Mouse (Mus musculus) c-Kit-negative CD71-positive TER-119-positive erythroid progenitor cells, embryonic 14.5 days (primary cell): ENCODE measurements at regions not wholly inside any gene's neighbourhood (a gene's known extent, or its start where the extent isn't known, plus 50 kb on each side); places are given as distances from the start of the nearest gene placed in this dataset.

Source experiments
- DNase-seq: peaks from one replicate; pipeline ENCODE4 v3.0.0-alpha.2; 2013; ENCODE audit warnings: low read depth, low spot score

DNA sequence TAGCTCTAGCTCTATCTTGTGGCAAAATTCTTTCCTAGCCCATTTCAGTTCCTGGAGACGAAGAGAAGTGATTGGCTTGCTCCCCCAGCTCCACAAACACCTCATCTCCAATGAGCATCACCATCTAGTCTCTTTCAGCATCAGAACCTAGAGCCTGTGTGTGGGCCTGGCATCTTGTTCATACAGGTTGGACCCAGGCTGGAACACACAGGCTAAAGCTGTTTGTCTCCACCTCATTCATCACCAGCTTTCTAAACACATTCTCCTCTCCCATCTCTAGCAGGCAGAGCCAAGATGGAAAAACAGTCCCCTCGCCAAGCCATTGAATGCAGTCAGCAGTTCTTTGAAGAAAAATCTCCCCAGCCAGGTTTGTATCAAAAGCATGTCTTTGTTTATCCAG lies 221.9 kb upstream of the Cdh5 start:
- DNase-seq, result no peak

DNA sequence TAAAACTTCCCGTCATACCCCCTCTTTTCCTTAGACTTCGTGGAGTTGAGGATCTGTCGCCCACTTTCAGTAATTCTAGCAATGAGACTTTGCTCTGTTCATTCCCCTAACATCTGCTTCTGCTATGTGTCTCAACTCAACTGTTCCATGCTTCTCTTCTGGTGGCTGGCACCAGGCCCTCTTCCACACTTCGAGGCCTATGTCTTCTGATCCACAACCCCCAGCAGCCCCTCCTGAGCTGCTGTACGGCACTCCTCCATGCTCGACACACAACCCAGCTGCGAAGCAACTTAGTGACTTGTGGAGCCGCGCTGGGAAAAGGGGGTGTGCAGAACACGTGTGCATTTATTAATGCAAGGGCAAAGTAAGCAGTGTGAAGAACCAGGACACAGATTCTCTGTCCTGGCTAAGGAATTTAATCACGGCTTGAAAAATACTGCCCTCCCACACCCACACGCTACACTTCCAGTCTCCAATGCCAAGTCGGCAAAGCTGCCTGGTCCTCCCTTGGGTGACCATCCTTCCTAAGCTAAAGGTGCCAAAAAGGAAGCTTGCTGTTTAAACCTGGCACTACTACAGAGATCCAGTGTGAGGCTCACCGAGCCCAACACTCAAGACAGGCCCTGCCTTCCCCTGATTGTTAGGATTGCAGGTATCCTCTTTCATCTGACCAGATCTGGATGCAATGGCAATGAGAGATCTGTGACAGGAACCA lies 220.8 kb upstream of the Cdh5 start:
- no peak for DNase-seq

GRCm38 (mm10) chr8:103881146-103881486 lies 220.3 kb upstream of the Cdh5 start:
- no peak for DNase-seq

GRCm38 (mm10) chr8:103884873-103885780 lies 216.3 kb upstream of the Cdh5 start:
- DNase-seq, result no peak

GRCm38 (mm10) chr8:103894589-103894988 lies 206.8 kb upstream of the Cdh5 start:
- DNase-seq, result no peak

- DNase-seq, result no peak
Measured at GRCm38 (mm10) chr8:103895132-103895531, 206.3 kb upstream of the Cdh5 start.

- no peak for DNase-seq
Measured at GRCm38 (mm10) chr8:103897463-103897862, 204.0 kb upstream of the Cdh5 start.

DNA sequence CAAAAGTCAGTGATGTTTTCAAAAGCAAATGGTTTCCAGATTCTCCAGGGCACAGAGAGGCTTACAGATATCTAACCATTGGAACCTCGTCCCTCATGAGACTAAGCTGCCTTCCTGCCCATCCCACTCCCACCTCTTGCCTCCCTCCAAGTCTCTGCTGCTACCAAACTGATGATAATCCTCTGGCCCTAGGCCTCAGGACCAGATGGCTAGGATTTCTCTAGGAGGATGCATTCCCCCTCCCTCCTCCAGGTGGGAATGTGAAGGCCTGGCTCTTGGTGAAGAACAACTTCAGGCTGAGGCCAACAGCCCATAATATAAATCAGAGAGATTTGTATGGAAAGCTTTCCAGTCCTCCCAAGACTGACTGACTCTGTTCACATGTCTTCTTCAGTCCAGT lies 198.9 kb upstream of the Cdh5 start:
- no peak for DNase-seq

DNA sequence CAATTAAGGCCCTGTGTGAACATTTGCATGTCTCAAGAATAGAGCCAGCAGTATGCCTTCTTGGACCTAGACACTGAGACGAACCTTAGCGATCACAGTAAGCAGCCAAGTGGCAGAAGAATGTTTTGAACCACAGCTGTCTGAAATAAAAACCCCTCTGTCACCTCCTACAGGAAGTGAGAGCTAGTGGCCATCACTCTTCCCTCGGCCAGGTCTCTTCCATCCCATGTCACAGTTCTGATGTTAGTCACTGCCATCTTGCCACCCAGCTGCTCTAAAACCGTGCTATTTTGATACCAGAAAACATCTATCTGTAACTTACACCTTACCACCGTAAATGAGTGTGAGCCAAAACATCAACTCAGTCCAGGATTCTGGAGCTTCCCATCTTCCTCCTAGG lies 197.8 kb upstream of the Cdh5 start:
- no peak for DNase-seq

- no peak for DNase-seq
Measured at GRCm38 (mm10) chr8:103907662-103908061, 193.8 kb upstream of the Cdh5 start.

GRCm38 (mm10) chr8:103911287-103912015 lies 190.0 kb upstream of the Cdh5 start:
- no peak for DNase-seq

DNA sequence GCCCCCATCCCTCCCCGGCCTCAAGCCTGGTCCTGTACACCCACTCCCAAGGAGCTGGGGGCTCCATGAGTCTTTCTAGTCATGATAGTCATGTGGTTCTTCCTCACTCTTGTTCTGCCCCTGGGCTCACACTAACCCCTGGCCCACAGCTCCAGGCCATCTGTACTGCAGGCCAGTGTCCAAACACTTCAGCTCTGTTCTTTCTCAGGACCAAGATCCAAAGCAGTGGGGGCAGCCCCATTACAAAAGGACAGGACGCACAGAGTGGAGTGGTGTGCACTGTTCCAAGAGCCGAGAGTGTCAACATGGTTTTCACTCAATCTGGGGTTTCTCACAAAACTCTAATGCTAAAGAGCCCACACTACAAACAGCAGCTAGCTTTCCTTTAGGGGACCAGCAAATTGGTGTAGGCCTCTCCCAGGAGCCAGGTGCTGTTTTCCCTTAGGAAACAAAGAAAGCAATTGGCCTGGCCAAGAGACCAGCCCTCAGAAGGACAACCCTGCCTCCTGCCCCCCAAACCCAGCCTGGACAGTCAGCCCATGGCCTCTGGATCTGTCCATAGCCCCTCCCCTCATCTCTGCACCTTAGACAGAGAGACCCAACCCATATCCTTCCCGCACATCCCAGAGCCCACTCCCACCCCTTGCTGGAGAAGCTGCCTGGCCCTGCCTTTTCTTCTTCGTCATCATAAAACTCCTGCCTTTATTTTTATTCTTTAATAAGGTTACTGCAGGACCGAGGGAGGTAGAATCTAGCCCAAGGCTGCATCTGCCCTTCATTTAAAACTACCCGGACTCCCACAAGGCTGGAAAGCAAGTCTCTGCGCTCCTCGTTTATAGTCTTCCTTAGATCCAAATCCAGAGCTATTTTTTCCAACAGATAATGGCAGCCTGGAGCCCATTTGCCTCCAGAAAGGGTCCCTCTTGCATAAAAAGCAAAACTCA lies 188.2 kb upstream of the Cdh5 start:
- DNase-seq, result no peak

- no peak for DNase-seq
Measured at GRCm38 (mm10) chr8:103913927-103914640, 187.3 kb upstream of the Cdh5 start.

DNA sequence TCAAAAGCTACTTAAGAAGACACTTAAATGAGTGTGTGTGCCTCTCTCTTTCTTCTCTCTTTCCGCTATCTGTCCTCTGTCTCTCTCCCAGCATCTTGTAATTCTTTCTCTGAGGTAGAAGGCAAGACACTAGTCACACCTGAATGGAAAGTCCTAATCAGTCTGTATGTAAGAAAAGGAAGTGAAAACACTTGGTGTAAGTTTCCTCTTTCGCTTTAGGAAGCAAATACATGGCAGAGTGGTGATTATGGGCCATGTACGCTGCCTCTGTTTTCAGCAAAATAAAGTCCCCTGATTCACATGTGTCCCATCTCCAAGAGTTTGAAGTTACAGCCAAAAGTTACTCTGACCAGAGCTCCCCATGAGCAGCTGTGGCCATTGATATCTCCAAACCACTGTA lies 182.1 kb upstream of the Cdh5 start:
- no peak for DNase-seq

GRCm38 (mm10) chr8:103921621-103922020 lies 179.8 kb upstream of the Cdh5 start:
- no peak for DNase-seq

GRCm38 (mm10) chr8:103922746-103923145 lies 178.7 kb upstream of the Cdh5 start:
- no peak for DNase-seq

DNA sequence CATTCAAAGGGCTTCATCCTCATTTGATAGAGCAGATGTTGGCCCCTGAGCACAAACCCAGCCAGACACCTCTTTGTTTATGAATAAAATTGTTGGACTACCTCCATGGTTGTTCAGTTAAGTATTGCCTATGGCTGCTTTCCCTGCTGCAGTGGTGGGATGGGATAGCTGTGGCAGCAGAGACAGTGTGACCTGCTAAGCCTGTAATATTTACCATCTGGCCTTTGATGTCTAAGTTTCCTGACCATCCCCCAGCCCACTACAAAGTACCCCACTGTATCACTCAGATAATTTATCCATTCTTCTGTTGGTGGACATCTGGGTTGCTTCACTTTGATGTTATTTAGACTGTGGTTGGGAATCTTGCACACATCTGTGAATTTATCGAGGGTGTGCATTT lies 168.7 kb upstream of the Cdh5 start:
- no peak for DNase-seq

DNA sequence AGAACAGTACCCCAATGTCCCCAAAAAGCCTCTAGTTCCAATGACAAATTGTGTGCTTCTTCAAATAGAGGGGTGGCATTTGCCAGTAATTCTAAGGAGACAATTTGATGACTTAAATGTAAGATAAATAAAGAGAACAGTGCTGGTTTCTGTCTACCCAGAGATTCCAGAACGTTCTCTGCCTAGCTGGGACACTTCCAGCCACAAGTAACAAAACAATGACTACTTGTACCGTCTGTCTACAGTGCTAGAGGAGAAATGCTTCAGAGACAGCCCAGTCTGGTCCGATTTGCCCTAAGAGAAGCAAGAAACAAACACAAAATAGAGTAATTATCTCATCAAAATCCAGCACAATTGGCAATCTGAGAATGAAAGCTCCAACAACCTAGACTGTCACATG lies 164.9 kb upstream of the Cdh5 start:
- DNase-seq, result no peak

DNA sequence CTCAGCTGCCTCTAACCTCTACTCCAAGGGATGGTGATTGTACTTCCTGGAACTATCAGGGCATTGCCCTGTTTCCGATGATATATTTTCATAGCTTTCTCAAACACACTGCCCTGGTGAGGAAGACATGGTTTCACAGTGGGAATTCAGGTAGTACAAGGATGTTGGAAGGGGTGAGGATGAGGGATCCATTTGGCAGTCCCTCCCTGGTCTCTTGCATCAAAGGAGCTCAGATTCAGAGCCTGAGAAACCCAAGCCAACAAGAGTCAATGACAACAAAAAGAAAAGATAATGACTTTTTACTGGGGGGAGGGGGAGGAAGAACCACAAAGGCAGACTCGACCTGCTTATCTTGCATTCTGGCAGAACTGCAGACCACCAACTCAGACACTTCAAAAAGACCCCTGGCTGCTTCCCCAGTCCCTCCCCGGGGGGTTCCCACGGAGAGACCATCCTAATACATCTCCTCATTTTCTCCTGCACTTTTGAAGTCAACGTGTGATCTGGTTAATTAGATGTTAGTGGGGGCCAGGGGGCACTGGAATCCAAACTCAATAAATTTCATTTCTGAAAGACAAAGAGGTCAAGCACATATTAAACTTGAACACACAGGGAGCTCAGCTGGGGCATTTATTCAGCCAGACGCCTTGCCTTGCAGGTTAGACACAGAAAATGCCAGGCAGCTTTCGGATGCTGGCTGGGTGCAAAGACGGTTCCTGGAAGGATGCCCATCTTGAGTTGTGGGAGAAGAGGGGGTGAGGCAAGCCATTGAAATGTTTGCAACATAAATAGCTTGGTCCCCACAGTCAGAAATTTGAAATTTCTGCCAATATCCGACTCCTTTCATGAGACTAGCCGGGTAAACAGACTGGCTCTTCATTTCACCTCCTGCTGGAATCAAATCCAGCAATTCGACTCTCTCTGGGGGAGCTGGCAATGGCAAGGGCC lies 162.9 kb upstream of the Cdh5 start:
- DNase-seq, result no peak
